Mouse (Mus musculus) gastrocnemius, postnatal 10 days (tissue): ENCODE data around the gene Adgrb2. TPM values are rescaled to one million over a fixed set of nuclear protein-coding genes. Genes with fewer than 3 reads are reported as not detected.

Experiments
- DNase-seq: peaks from one replicate; pipeline ENCODE4 v3.0.0; 2021; ENCODE audit warnings: mixed read lengths
- total RNA-seq, 2 experiments: library from RNA; stranded (reverse); gene quantifications; 2 replicates each; pipeline ENCODE4 v1.2.3; 2021

Gene Adgrb2
- total RNA-seq, 2 experiments from 2014 or later: 2.5 to 2.6 TPM

DNA sequence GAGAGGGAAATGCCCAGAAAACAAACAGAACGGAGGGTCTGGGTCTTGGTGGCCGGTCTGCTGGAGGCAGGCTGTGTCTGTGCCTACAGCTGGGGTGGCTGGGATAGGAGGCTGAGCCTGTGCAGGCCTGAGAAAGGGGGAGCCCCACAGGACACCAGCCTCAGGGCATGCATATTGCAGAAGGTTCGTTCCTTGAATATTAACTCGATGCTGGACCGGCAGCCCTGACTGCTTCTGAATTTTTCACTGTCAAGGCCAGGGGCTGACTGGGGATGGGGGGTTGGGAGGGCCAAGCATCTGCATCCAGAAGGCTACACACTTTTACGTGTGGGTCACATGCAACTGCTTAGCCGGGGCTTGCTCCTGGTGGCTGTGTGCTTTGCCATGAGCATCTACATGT lies 48.8 kb downstream of the Adgrb2 start:
- DNase-seq: no peak

DNA sequence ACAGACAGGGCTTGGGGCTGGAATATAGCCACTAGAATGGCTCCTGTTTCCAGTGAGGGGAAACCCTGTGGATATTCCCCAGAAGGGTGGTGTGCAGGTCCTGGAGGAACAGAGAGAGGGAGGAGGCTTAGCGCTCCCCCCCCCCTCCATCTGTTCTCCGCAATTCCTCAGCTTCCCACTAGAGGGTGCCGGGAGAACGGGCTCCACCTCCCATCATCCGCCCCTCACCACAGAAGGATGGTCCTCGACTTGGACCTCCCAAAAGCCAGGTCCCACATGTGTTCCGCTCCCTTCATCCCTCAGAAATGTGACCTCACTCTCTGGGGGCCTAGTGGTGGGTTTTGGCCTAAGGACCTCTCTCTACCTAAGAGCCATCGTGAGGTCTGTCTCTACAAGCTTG lies 51.4 kb downstream of the Adgrb2 start:
- DNase-seq: peak; percentile 48

DNA sequence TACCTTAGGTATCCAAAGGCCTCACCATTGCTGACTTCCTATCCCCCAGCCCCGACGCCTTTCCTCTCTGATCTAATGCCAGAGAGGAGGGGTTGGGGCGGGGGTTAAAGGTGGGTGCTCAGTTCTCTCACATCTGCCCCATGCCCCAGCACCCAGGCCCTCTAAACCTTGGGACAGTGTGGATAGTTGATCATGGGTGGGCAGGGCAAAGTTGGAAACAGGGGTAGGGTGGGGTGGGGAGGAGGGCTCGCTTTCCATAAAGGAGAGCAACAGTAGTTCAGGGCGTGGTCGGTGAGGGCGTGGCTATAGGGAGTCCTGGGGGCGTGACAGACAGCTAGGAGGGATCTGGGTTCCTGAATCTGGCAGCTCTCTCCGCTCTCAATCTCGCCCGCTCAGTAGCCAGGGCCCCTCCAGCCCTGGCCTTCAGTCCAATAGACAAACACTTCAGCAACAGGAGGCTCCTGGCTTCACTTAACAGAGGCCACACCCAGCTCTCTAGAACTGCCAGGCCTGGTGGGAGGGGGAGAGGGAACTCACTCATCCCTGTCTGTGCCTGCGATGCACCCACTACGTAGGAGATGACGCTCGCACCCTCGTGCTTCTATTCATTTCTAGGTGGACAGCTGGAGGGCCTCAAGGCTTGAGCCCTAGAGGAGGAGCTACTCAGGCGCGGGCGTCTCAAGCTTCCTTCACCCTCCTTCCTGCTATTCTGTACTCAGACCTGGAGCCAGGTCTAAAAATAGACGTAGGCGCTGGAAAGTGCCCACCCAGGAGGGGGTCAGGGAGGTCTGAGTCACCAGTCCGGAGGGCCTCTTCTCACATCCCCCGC lies 52.1 kb downstream of the Adgrb2 start:
- DNase-seq: peak; percentile 58

DNA sequence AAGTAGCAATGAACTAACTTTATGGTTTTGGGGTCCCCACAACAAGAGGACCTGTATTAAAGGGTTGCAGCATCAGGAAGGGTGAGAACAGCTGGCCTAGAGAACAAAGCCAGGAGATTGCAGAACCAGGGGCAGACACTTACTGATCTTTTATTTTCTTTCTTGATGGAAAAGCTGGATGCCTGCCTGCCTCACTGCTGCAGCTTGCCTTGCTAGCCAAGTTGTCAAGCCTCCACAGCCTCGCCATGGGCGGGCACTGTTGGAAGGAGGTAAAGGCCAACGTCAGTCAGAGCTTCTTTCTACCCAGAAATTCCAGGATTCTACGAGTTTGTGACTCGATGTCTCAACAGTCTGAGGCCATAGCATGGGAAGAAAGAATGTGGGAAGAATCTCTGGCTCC lies 54.7 kb downstream of the Adgrb2 start:
- DNase-seq: no peak

DNA sequence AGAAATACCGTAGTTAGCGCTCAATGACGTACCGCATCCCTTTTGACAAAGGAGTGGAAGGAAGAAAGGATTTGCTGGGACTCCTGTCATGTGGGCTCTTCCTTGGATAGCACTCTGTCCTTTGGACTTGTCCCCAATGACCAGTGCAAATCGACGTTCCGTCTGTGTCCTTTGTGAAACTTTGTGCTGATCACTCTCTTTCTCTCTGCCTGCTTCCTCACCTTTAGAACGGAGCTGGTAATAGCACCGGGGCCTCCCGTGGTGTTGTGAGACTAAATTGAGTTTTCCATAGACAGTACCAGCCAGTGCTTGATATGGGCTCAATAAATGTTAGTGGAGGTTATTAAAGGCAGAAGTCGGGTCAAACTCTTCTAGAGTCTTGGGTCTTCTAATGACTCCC lies 56.4 kb downstream of the Adgrb2 start:
- no peak for DNase-seq

DNA sequence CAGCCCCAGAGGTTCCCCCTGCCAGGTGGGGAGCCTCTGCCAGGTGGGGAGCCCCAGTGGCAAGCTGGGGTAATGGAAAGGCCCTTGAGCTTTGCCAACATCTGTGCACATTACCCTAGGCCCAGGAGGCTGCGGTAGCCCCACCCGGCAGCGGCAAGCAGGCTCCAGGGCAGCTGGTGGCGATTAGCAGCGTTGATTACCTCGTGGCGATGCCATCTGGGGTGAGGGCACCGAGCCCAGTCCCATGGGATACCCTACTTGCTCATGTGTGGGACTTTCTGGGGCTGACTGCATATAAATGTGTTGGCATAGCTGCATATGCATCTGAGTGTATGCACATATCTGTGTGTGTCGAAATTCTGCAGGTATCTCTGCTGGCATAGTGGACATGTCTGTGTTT lies 59.5 kb downstream of the Adgrb2 start:
- no peak for DNase-seq

DNA sequence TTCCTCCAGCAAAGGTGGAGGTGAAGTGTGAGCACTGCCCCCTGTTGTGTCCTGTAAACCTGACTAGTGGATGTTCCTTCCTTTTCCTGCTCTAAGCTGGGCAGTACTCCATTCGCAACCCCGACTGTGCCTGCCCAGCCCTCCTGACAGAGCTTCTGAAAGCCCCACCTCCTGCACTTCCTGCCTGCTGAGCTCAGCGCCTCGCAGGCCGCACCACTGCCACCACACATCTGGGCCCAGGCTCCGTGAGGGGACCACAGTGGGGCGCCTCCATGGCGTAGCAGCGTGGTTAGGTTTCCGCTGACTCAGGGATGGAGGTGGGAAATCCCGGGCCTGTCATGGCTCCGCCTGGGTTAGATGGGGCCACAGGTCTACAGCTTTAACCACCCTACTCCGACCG lies 60.9 kb downstream of the Adgrb2 start:
- DNase-seq: peak; percentile 38

DNA sequence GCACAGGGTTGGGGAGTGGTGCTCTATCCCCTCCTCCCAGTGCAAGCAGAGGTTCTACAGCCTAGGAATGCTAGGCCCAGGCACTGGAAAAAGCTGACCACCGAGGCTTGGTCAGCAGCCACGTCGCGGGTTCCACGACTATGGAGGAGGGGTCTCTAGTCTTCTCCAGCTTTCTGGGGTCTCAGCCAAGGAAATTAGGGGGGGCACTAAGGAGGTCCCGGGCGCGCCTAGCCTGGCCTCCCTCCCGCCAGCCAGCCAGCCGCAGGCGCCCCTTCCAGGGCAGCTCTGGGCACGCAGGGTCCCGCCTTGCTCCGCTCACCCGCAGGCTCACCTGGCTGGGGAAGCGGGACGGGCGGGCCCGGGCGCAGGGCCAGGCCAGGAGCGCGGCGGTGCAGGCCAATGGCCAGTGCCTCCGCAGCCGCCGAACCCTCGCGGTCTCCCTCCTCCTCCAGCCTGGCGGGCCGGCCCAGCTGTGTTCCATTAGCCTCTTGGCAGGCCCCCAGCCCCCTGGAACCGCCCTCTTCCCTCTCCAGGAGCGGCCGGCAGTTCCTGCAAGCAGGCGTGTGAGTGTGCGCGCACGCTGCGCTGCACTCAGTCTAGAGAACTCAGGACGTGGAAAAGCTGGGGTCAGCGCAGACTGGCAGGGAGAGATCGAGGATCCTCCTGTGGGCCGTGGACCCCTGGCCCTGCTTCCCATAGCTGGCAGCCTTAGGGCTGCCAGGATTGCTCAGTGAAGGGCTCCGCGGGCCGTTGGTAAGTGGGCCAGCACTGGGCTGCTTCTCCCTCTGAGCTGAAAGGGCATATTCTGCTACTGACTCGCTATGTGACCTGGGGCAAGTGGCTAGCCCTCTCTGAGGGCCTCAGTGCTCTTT lies 62.9 kb downstream of the Adgrb2 start, which contains the start of gene Col16a1:
TSS of gene Col16a1 (plus strand) at position 510 of the 872 bp plus-strand sequence.
- DNase-seq: peak; percentile 99

DNA sequence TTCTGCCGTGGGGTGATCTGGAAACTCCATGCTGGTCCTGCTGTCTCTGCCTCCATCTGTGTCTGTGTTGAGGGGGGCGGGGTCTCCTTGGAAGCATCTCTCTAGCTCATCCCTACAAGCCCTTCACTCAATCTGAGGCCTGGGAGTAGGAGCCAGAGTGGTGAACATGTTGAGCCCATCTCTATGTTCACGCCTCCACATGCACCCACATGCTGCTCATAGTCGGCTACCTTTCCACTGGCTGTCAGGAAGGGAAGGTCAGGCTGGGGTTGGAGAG lies 63.5 kb downstream of the Adgrb2 start:
- no peak for DNase-seq

DNA sequence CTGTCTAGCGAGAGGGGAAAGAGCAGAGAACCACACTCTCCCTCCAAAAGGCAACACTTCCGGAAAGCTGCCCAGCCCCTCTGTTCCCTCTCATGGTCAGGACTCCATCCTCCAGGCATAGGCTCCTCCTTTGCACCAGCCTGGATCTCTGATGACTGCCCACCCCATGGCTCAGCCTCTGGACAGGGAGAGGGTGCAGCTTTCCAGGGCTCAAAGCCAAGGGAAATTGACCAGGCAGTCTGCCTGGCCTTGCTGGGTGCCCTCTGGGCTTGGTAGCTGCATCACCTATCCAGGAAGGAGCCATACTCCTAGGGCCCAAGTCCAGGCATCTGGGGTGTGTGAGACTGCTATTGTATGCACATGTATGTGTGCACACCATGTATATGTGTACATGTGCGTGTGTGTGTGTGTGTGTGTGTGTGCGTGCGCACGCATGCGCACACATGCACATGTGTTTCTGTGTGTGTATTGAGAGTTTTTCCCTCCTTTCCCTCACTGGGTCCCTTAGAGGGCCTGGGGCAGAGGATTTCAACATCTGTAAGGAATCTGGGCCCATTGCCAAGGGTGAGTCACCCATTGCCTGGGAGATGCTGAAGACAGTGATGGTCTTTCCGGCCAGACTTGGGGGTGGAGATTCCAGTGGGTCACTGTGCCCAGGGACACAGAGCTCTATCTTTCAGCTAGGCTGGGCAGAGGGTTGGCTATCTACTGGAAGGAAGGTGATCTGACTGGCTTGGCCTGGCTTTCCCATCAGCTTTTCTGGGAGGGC lies 65.6 kb downstream of the Adgrb2 start:
- DNase-seq: peak; percentile 85

DNA sequence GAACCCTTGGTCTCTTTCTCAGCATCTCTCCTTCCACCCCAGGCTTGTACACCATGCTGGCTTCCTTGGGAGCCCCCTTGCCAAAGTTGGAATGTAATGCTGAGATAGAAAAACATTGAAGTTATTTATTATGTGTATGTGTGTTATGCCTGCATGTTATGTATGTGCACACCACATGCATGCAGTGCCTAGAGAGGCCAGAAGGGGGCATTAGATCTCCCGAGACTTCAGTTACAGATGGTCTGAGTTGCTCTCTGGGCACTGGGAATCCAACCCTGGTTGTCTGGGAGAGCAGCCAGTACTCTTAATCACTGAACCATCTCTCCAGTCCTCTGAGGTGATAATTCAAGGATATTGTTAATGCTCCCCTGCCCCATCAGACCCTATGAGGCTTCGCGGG lies 67.6 kb downstream of the Adgrb2 start:
- DNase-seq: no peak

DNA sequence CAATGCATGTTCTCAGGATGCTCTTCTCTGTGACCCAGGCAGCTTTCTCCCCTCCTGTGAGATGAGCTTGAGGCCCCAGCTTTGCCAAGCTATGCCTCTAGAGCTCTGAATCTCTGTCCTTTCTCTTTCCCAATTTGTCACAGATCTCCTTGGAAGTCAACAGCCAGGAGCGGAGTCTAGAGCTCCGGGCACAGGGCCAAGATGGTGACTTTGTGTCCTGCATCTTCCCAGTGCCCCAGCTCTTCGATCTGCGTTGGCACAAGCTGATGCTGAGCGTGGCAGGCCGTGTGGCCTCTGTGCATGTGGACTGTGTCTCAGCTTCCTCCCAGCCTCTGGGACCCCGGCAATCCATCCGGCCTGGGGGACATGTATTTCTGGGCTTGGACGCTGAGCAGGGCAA lies 68.4 kb downstream of the Adgrb2 start:
- no peak for DNase-seq

DNA sequence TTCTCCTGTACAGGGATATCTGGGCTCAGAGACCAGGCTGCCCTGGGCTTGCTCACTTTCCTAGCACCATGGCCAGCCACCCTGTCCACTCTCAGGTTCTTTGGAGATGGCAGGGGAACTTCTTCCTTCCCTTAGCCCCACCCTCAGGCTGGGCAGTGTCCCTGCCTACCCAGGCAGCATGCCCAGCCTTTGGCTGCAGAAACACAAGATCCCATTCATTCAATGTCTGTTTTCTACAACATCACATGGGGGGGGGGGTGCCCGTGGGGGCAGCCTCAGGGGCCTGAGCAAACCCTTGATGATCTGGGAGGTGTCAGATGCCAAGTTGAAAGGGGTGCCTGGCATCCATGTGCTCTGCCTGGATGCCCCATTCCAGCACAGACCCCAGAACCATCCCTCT lies 70.1 kb downstream of the Adgrb2 start:
- DNase-seq: no peak

DNA sequence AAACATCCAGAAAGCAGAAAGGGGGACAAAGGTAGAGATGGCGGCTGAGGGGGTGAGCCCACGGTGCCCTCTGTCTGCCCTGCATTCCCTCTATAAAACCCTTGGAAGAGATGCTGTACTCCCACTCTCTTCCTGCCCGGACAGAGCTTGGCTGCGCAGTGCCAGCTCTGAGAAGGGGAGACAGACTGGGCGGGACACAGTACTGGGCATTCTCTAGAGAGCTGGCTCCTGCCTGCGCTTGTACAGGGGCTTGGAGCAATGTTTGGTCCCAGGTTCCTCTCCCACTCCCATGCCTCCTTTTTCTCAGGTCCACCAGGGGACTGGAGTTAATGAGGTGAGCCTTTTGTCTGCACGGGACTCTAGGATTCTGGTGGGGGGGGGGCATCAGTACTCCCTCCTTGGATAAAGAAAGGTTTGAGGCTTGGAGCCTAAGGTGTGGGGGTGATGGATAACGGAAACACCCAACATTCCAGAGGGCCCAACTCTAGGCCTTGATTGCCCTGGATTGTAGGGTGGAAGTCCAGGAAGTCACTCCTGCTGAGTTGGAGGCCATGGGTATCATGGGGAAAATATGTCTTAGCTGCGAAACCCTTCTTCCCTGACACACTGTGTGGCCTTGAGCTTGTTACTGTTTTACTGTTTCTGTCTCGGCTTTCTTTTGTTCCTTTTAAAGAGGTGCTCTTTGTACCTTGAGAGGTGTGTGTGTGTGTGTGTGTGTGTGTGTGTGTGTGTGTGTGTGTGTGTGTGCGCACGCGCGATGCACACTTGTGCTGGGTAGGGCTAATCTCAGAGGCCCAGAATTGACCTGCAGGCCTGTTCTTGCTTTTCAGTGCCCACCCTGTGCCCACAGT lies 70.7 kb downstream of the Adgrb2 start:
- no peak for DNase-seq

DNA sequence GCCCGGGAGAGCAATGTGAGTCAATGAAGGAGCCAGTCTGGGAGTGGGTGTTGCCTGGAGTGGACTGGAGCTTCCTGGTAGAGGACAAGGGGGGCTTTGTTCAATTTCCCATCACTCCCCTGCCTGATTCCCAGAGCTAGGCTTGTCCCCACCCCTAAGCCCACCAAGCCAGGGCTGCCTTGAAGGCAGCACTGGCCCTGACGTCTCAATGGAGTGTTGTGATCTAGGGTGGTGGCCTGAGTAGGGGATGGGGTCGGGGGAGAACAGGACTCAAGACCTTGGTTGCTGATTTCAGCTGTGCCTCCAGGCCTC lies 71.3 kb downstream of the Adgrb2 start:
- no peak for DNase-seq

DNA sequence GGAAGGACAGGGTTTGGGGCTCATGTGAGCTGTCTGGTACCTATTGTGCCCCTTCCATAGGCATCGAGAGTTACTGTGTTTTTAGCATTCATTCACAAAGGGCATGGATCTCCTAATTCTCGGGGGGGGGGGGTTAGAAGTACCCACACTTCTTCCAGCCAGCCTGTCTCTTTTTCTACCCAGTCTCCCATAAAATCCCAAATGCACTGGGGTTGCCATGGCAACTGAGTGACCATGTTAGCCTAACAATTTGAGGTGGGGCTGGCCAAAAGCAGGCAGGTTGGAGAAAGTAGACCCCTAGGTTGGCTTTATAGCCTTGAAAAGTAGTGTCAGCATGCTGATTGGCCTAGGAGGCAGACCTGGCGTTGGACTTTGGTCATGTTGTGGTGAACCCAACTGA lies 71.8 kb downstream of the Adgrb2 start:
- DNase-seq: no peak

DNA sequence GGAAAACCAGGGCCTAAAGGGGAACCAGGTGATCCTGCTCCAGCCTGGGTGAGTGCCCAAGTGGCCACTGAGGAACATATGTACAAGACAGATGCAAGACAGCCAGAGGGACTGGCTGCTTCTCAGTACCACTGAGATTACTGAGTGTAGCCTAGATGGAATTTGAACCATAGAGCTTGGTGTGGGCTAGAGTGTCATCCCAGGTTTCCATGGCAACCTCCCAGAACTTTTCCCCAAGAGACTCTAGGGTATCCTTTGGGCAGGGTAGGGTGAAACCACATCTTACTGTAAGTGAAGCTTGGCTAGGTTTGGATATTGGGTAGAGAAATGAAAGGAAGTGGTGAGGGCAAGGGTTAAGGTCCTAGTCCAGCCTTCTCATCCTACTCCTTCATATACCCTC lies 76.3 kb downstream of the Adgrb2 start:
- no peak for DNase-seq

DNA sequence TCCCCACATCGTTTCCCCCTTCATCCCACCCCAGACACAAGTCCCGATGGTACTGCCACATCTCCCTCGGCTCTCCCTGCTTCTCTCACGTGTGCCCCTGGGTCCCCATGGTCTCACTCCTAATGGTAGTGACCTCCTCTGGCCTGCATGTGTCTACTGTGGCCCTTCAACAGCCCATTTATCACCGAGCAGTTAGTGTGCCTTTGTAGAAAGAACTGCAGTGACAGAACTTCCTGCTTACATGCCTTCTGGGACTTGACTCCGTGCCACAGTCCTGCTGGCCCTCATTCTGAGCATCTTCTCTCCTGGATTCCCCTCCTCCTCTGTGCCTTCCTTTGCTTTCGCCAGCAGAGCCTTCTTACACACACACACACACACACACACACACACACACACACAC lies 78.5 kb downstream of the Adgrb2 start:
- no peak for DNase-seq

DNA sequence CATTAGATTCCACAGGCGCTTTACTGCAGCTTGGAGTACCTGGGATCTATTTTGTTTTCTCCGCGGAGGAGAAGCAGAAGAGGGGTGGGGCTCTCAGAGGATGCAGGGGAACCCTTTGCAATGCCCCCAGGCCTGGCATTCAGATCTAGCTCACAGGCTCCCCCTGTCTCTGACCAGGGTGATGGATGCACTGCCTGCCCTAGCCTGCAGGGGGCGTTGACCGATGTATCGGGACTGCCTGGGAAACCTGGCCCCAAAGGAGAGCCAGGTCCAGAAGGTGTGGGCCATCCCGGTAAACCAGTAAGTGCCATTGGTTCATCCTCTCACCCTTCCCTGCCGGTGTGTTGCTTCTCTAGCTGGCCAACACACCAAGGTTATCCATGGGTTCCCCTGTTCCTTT lies 82.1 kb downstream of the Adgrb2 start:
- DNase-seq: peak; percentile 63

DNA sequence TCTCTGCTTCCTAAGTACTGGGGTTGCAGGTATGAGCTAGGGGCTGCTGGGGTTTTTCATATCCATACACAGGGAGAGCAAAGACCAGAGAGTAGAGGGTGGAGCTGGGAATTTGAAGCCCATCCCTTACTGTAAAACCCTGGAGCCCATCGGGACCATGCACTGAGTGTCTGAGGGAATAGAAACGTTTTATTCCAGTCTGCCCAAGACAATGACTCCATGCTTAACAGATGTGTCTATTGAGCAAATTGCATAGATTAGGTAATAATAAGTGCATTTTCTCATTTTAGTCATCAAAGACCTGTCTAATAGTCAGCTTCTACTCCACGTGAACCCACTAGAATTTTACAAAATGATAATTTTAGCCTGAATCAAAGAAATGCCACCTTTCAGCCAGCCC lies 85.9 kb downstream of the Adgrb2 start:
- no peak for DNase-seq

DNA sequence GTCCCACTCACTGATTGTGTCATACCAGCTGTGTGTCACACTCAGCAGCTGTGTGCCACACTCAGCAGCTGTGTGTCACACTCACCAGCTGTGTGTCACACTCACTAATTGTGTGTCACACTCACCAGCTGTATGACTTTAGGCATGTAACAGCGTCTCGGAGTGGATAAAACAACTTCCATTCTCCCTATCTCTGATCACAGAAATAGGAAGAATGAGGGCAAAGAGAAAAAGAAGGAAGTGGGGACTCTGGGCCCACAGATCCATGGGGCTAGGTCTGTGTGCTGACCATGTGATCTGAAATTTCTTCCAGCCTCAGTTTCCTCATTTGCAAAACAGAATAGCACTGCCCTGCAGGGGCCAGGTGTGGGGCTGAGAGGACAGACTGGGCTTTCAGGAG lies 87.1 kb downstream of the Adgrb2 start:
- no peak for DNase-seq
